Mouse (Mus musculus) thymus, postnatal 0 days (tissue): ENCODE data around the gene Bend7. TPM values are rescaled to one million over a fixed set of nuclear protein-coding genes. Genes with fewer than 3 reads are reported as not detected.

Source experiments
- DNase-seq: peaks from one replicate; pipeline ENCODE4 v3.0.0-alpha.2; 2015; ENCODE audit warnings: low spot score
- polyA plus RNA-seq: library from polyadenylated mRNA; unstranded; fragments of >200 nt; fragmentation: Nextera tagmentation; extraction: Ambion mirVana; gene quantifications from 2 replicates; pipeline ENCODE4 v1.2.1, GENCODE M21; 2015

Gene Bend7
- polyA plus RNA-seq, 1 experiment from 2014 or later, result 0.68 TPM

- no peak for DNase-seq
Observed at GRCm38 (mm10) chr2:4782401-4782800, 64.8 kb downstream of the Bend7 start.

GRCm38 (mm10) chr2:4782809-4783641, 65.4 kb downstream of the Bend7 start:
- DNase-seq, result no peak

- no peak for DNase-seq
Observed at GRCm38 (mm10) chr2:4784012-4784411, 66.4 kb downstream of the Bend7 start.

GRCm38 (mm10) chr2:4785016-4785415, 67.4 kb downstream of the Bend7 start:
- DNase-seq, result no peak

GRCm38 (mm10) chr2:4787223-4787622, 69.6 kb downstream of the Bend7 start:
- DNase-seq, result no peak

GRCm38 (mm10) chr2:4791646-4792045, 74.0 kb downstream of the Bend7 start:
- DNase-seq, result no peak

GRCm38 (mm10) chr2:4792554-4792953, 74.9 kb downstream of the Bend7 start:
- no peak for DNase-seq

GRCm38 (mm10) chr2:4802395-4803176, 85.0 kb downstream of the Bend7 start:
- no peak for DNase-seq

- DNase-seq, result no peak
Observed at GRCm38 (mm10) chr2:4816308-4816707, 98.7 kb downstream of the Bend7 start.

GRCm38 (mm10) chr2:4817678-4818077, 100.0 kb downstream of the Bend7 start:
- no peak for DNase-seq

GRCm38 (mm10) chr2:4820230-4820629, 102.6 kb downstream of the Bend7 start:
- DNase-seq, result no peak

GRCm38 (mm10) chr2:4824067-4824466, 106.4 kb downstream of the Bend7 start:
- no peak for DNase-seq

GRCm38 (mm10) chr2:4828032-4828431, 110.4 kb downstream of the Bend7 start:
- no peak for DNase-seq

GRCm38 (mm10) chr2:4828446-4828997, 110.9 kb downstream of the Bend7 start:
- no peak for DNase-seq

- no peak for DNase-seq
Observed at GRCm38 (mm10) chr2:4829007-4829406, 111.4 kb downstream of the Bend7 start.

GRCm38 (mm10) chr2:4829489-4830065, 111.9 kb downstream of the Bend7 start:
- no peak for DNase-seq

- no peak for DNase-seq
Observed at GRCm38 (mm10) chr2:4831493-4831892, 113.9 kb downstream of the Bend7 start.

GRCm38 (mm10) chr2:4832166-4832565, 114.5 kb downstream of the Bend7 start:
- DNase-seq, result no peak

GRCm38 (mm10) chr2:4849449-4849848, 131.8 kb downstream of the Bend7 start:
- no peak for DNase-seq
